Mouse (Mus musculus): Measurements from ENCODE around the gene Cdca5. TPM values are rescaled to one million over a fixed set of nuclear protein-coding genes. Genes with fewer than 3 reads are reported as not detected.
A peak's percentile ranks its signal among the peaks of the same experiment; 100 is the strongest.
"Not testable (repeated sequence)": the region's sequence is repeated elsewhere in the genome, so short reads cannot be mapped to it uniquely, and the experiment has no call there.

The Cdca5 gene
- polyA plus RNA-seq (2014; fragmentation: Nextera tagmentation; extraction: Ambion mirVana), result 50.8 and 55.3 TPM in 2 replicates

- peak within 1 kb of the TSS; percentile 81 for H3K9ac ChIP-seq (ENCODE audit: low read depth, low read length)
- H3K9me3 ChIP-seq (ENCODE audit: control insufficient read depth, low read length), result no peaks in the 10 kb centered on the region
- ATAC-seq (replicated peaks; ENCODE audit: low FRiP score) (peak; percentile 86), DNase-seq (ENCODE audit: low spot score) (peak; percentile 94)
- WGBS, result under 1% methylated on average over 58 of the region's 58 CpGs
- H3K4me2 ChIP-seq, result peak within 1 kb of the TSS; percentile 91
- no peaks in the 10 kb centered on the region for H3K27me3 ChIP-seq (replicated peaks; ENCODE audit: control insufficient read depth, insufficient read depth, low read length)
- peak within 1 kb of the TSS; percentile 75 for H3K4me3 ChIP-seq (ENCODE audit: low read depth, low read length)
- peaks cover 10% of the 10 kb centered on the region for H3K4me1 ChIP-seq (replicated peaks; ENCODE audit: control insufficient read depth, insufficient read depth, low read length)
- peak within 1 kb of the TSS; percentile 84 for H3K27ac ChIP-seq (ENCODE audit: low read depth, low read length)
- H3K36me3 ChIP-seq (ENCODE audit: control insufficient read depth, insufficient read depth, low read length), result peaks cover 26% of the 10 kb centered on the region
Measured at GRCm38 (mm10) chr19:6084478-6085248, at the start of gene Cdca5, which contains the start of gene Zfpl1. Gene Cdca5 (plus strand): TSS chr19:6084983. Gene Zfpl1 (minus strand): TSS chr19:6084956.

- Histone ChIP-seq H3K4me1 (replicated peaks; ENCODE audit: control insufficient read depth, insufficient read depth, low read length) (no peaks in the 10 kb centered on the region), H3K4me3 (ENCODE audit: low read depth, low read length) (no peak overlapping the region), H3K4me2 (no peak overlapping the region), H3K9me3 (ENCODE audit: control insufficient read depth, low read length) (no peaks in the 10 kb centered on the region), H3K36me3 (ENCODE audit: control insufficient read depth, insufficient read depth, low read length) (no peaks in the 10 kb centered on the region), H3K27me3 (replicated peaks; ENCODE audit: control insufficient read depth, insufficient read depth, low read length) (no peaks in the 10 kb centered on the region; the same call in 1 of the 2 replicates), H3K27ac (ENCODE audit: low read depth, low read length) (no peak overlapping the region), H3K9ac (ENCODE audit: low read depth, low read length) (no peak overlapping the region)
- 53% methylated on average over 9 of the region's 9 CpGs for WGBS
- ATAC-seq (replicated peaks; ENCODE audit: low FRiP score) (no peak), DNase-seq (ENCODE audit: low spot score) (no peak)
Measured at GRCm38 (mm10) chr19:6035966-6036585, 48.7 kb upstream of the Cdca5 start.

DNA sequence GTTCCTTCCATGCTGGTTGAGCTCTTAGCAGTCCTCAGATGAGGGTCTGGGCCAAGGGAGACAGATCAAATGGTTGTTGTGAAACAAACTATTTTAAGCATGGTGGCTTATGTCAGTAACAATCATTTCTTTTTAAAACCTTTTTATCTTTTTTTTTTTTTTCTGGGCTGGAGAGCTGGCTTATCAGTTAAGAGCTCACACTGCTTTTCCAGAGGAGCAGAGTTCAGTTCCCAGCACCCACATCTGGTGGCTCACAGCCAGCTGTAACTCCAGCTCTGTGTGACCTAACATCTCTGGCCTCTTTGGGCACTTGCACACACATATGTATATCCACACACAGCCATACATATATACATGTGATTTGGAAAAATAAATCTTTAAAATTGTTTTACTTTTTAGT lies 47.1 kb upstream of the Cdca5 start:
- H3K4me3 ChIP-seq (ENCODE audit: low read depth, low read length), result no peak overlapping the region
- H3K9me3 ChIP-seq (ENCODE audit: control insufficient read depth, low read length), result no peaks in the 10 kb centered on the region
- no peaks in the 10 kb centered on the region for H3K36me3 ChIP-seq (ENCODE audit: control insufficient read depth, insufficient read depth, low read length)
- ATAC-seq (replicated peaks; ENCODE audit: low FRiP score) (no peak), DNase-seq (ENCODE audit: low spot score) (no peak)
- no peak overlapping the region for H3K9ac ChIP-seq (ENCODE audit: low read depth, low read length)
- H3K4me2 ChIP-seq, result no peak overlapping the region
- no peaks in the 10 kb centered on the region for H3K4me1 ChIP-seq (replicated peaks; ENCODE audit: control insufficient read depth, insufficient read depth, low read length)
- H3K27me3 ChIP-seq (replicated peaks; ENCODE audit: control insufficient read depth, insufficient read depth, low read length), result no peaks in the 10 kb centered on the region
- H3K27ac ChIP-seq (ENCODE audit: low read depth, low read length), result no peak overlapping the region

- Histone ChIP-seq H3K4me3 (ENCODE audit: low read depth, low read length) (no peak overlapping the region), H3K36me3 (ENCODE audit: control insufficient read depth, insufficient read depth, low read length) (no peaks in the 10 kb centered on the region), H3K9ac (ENCODE audit: low read depth, low read length) (no peak overlapping the region), H3K27me3 (replicated peaks; ENCODE audit: control insufficient read depth, insufficient read depth, low read length) (no peaks in the 10 kb centered on the region), H3K9me3 (ENCODE audit: control insufficient read depth, low read length) (no peaks in the 10 kb centered on the region), H3K4me2 (no peak overlapping the region), H3K4me1 (replicated peaks; ENCODE audit: control insufficient read depth, insufficient read depth, low read length) (no peaks in the 10 kb centered on the region), H3K27ac (ENCODE audit: low read depth, low read length) (no peak overlapping the region)
- DNase-seq (ENCODE audit: low spot score) (no peak), ATAC-seq (replicated peaks; ENCODE audit: low FRiP score) (no peak)
- WGBS, result 72% methylated on average over 7 of the region's 7 CpGs
Measured at GRCm38 (mm10) chr19:6038326-6038725, 46.5 kb upstream of the Cdca5 start.

DNA sequence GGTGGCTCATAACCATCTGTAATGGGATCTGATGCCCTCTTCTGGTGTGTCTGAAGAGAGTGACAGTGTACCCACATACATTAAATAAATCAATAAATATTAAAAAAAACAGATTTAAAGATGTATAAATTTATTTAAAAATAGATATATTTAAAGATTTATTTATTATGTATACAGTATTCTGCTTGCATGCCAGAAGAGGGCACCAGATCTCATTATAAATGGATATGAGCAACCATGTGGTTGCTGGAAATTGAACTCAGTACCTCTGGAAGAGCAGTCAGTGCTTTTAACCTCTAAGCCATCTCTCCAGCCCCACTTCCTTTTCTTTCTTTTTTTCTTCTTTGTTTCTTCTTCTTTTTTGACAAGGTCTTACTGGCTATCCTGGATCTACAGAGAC lies 44.8 kb upstream of the Cdca5 start:
- H3K9ac ChIP-seq (ENCODE audit: low read depth, low read length), result no peak overlapping the region
- no peaks in the 10 kb centered on the region for H3K27me3 ChIP-seq (replicated peaks; ENCODE audit: control insufficient read depth, insufficient read depth, low read length)
- H3K27ac ChIP-seq (ENCODE audit: low read depth, low read length), result no peak overlapping the region
- ATAC-seq (replicated peaks; ENCODE audit: low FRiP score) (no peak), DNase-seq (ENCODE audit: low spot score) (no peak)
- no peak overlapping the region for H3K4me2 ChIP-seq
- no peak overlapping the region for H3K4me3 ChIP-seq (ENCODE audit: low read depth, low read length)
- no peaks in the 10 kb centered on the region for H3K9me3 ChIP-seq (ENCODE audit: control insufficient read depth, low read length)
- no peaks in the 10 kb centered on the region for H3K36me3 ChIP-seq (ENCODE audit: control insufficient read depth, insufficient read depth, low read length)
- H3K4me1 ChIP-seq (replicated peaks; ENCODE audit: control insufficient read depth, insufficient read depth, low read length), result no peaks in the 10 kb centered on the region

GRCm38 (mm10) chr19:6042293-6042692 lies 42.5 kb upstream of the Cdca5 start:
- WGBS, result 91% methylated on average over 9 of the region's 9 CpGs

DNA sequence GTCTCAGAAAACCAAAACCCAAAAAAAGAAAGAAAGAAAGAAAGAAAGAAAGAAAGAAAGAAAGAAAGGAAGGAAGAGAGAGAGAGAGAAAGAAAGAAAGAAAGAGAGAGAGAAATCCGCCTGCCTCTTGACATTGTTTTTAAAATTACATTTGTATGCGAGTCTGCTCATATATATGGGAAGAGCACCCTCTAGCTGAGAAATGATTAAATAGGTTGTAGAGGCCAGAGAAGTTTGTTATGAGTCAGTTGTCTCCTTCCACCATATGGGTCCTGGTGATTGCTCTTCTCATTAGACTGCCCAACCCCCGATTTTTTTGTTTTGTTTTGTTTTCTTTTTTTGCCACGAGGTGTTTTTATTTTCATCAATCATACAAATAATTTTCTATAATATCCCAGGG lies 40.7 kb upstream of the Cdca5 start:
- WGBS, result 59% methylated on average over 4 of the region's 4 CpGs
- H3K9ac ChIP-seq (ENCODE audit: low read depth, low read length); H3K36me3 ChIP-seq (ENCODE audit: control insufficient read depth, insufficient read depth, low read length); H3K9me3 ChIP-seq (ENCODE audit: control insufficient read depth, low read length); H3K27me3 ChIP-seq (replicated peaks; ENCODE audit: control insufficient read depth, insufficient read depth, low read length); H3K27ac ChIP-seq (ENCODE audit: low read depth, low read length); DNase-seq (ENCODE audit: low spot score); H3K4me3 ChIP-seq (ENCODE audit: low read depth, low read length); H3K4me2 ChIP-seq; ATAC-seq (replicated peaks; ENCODE audit: low FRiP score): not testable (repeated sequence)
- peaks cover 14% of the 10 kb centered on the region; the same call in 1 of the 2 replicates for H3K4me1 ChIP-seq (replicated peaks; ENCODE audit: control insufficient read depth, insufficient read depth, low read length)

More at GRCm38 (mm10) chr19:6042293-6042692, 42.5 kb upstream of the Cdca5 start:
- H3K27me3 ChIP-seq (replicated peaks; ENCODE audit: control insufficient read depth, insufficient read depth, low read length), result no peaks in the 10 kb centered on the region
- H3K27ac ChIP-seq (ENCODE audit: low read depth, low read length), result no peak overlapping the region
- H3K4me1 ChIP-seq (replicated peaks; ENCODE audit: control insufficient read depth, insufficient read depth, low read length), result no peaks in the 10 kb centered on the region; the same call in 1 of the 2 replicates
- ATAC-seq (replicated peaks; ENCODE audit: low FRiP score) (no peak), DNase-seq (ENCODE audit: low spot score) (no peak)
- H3K4me2 ChIP-seq, result no peak overlapping the region
- no peak overlapping the region for H3K4me3 ChIP-seq (ENCODE audit: low read depth, low read length)
- no peaks in the 10 kb centered on the region for H3K36me3 ChIP-seq (ENCODE audit: control insufficient read depth, insufficient read depth, low read length)
- H3K9ac ChIP-seq (ENCODE audit: low read depth, low read length), result no peak overlapping the region
- no peaks in the 10 kb centered on the region for H3K9me3 ChIP-seq (ENCODE audit: control insufficient read depth, low read length)

DNA sequence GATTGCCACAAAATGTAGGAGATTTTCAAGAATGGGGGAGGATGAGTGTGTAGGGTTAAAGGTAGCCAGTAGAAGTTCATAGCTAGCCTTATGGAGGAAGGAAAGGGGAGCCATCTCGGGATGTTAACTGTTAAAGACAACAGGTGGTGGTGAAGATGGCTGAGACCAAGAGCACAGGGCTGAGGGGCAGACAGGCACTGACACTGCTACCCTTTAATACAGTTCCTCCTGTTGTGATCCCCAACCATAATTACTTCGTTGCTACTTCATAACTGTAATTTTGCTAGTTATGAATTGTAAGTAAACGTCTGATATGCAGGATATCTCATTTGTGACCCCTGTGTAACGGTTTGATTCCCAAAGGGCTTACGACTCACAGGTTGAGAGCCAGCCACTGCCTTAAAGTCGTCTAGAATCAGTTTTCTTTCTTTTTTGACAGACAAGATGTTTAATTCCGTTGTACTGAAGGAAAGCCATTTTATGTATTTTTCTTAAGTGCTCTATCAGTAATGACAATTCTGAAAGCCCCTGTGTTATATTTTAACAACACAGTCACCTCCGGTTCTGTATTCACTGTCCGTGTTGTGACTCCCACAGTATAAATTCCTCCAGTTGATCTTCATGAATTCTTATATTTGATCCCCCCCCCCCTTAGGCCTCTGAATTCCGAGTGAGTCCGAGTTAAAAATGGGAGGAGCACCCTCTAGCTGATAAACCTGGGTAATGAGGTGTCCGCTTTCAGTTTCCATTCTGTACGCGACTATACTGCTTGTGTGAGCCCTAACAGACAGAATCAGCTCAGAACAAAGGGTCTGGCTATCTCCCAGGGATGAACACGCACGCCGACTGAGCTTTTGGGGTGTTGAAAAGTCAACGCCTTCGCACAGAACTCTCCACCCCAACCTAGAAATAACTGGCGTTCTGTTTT lies 39.2 kb upstream of the Cdca5 start:
- peaks cover 14% of the 10 kb centered on the region; the same call in 1 of the 2 replicates for H3K4me1 ChIP-seq (replicated peaks; ENCODE audit: control insufficient read depth, insufficient read depth, low read length)
- peak overlapping the region; percentile 88 for H3K4me3 ChIP-seq (ENCODE audit: low read depth, low read length)
- ATAC-seq (replicated peaks; ENCODE audit: low FRiP score) (peak; percentile 54), DNase-seq (ENCODE audit: low spot score) (no peak)
- no peaks in the 10 kb centered on the region for H3K27me3 ChIP-seq (replicated peaks; ENCODE audit: control insufficient read depth, insufficient read depth, low read length)
- peak overlapping the region; percentile 99 for H3K27ac ChIP-seq (ENCODE audit: low read depth, low read length)
- 17% methylated on average over 20 of the region's 20 CpGs for WGBS
- H3K4me2 ChIP-seq, result peak overlapping the region; percentile 85
- H3K9ac ChIP-seq (ENCODE audit: low read depth, low read length), result peak overlapping the region; percentile 96
- H3K9me3 ChIP-seq (ENCODE audit: control insufficient read depth, low read length), result no peaks in the 10 kb centered on the region
- peaks cover 18% of the 10 kb centered on the region for H3K36me3 ChIP-seq (ENCODE audit: control insufficient read depth, insufficient read depth, low read length)

Measured in liver, embryonic 11.5 days (tissue).